Mouse (Mus musculus) neural tube, embryonic 11.5 days (tissue): ENCODE measurements at regions not wholly inside any gene's neighbourhood (a gene's known extent, or its start where the extent isn't known, plus 50 kb on each side); places are given as distances from the start of the nearest gene placed in this dataset.

ENCODE experiments used
- ATAC-seq: fragments of 200-750 bp; cut with Nextera tagmentation; 2 replicates; pipeline ENCODE4 v1.8.0; 2017; ENCODE audit warnings: moderate number of reproducible peaks, mild to moderate bottlenecking, moderate TSS enrichment, moderate library complexity; ENCODE audit not compliant: insufficient read depth, low FRiP score, low TSS enrichment
- DNase-seq: peaks from one replicate; pipeline ENCODE4 v3.0.0-alpha.2; 2015; ENCODE audit warnings: low spot score
- H3K27ac ChIP-seq: fragments of 300-500 bp; sonication (generic); 2 replicates; pipeline ENCODE4 v1.5.1; 2014; ENCODE audit warnings: low read depth, mild to moderate bottlenecking, low read length
- H3K27me3 ChIP-seq: fragments of 300-500 bp; sonication (generic); 2 replicates; pipeline ENCODE4 v1.6.1; 2014; ENCODE audit warnings: mild to moderate bottlenecking, low read length, mixed read lengths; ENCODE audit not compliant: control insufficient read depth, insufficient read depth
- H3K36me3 ChIP-seq: fragments of 300-500 bp; sonication (generic); 2 replicates; pipeline ENCODE4 v1.6.1; 2014; ENCODE audit warnings: mild to moderate bottlenecking, low read length, moderate library complexity, mixed read lengths; ENCODE audit not compliant: control insufficient read depth, insufficient read depth
- H3K4me1 ChIP-seq: fragments of 300-500 bp; sonication (generic); 2 replicates; pipeline ENCODE4 v1.6.1; 2014; ENCODE audit warnings: low read length, mixed read lengths; ENCODE audit not compliant: control insufficient read depth, insufficient read depth
- H3K4me2 ChIP-seq: fragments of 300-500 bp; sonication (generic); 2 replicates; pipeline ENCODE4 v1.6.1; 2014; ENCODE audit warnings: low read depth, mild to moderate bottlenecking, moderate library complexity
- H3K4me3 ChIP-seq: fragments of 300-500 bp; sonication (generic); 2 replicates; pipeline ENCODE4 v1.5.1; 2014; ENCODE audit warnings: low read depth, low read length
- H3K9ac ChIP-seq: fragments of 300-500 bp; sonication (generic); 2 replicates; pipeline ENCODE4 v1.6.1; 2014; ENCODE audit warnings: mild to moderate bottlenecking, low read length
- H3K9me3 ChIP-seq: fragments of 300-500 bp; sonication (generic); 2 replicates; pipeline ENCODE4 v1.6.1; 2016; ENCODE audit warnings: low read length; ENCODE audit not compliant: control insufficient read depth
- WGBS: fragments of 180-500 bp; shearing (Covaris S2); extraction: QIAGEN DNeasy Blood & Tissue Kit; methylation state at CpG from one replicate; pipeline ENCODE4 v1.1.7; 2014; 5-methylcytosine and 5-hydroxymethylcytosine counted together

GRCm38 (mm10) chr13:118849541-118849940, 179.9 kb downstream of the Fgf10 start:
- WGBS: 92% methylated on average over 5 of the region's 5 CpGs
- no peak overlapping the region for H3K4me2 ChIP-seq
- no peak overlapping the region for H3K9ac ChIP-seq
- H3K36me3 ChIP-seq: no peaks in the 10 kb centered on the region
- H3K9me3 ChIP-seq: no peaks in the 10 kb centered on the region
- ATAC-seq (no peak), DNase-seq (no peak)
- H3K27ac ChIP-seq: no peak overlapping the region
- no peaks in the 10 kb centered on the region for H3K4me1 ChIP-seq
- no peaks in the 10 kb centered on the region for H3K27me3 ChIP-seq
- H3K4me3 ChIP-seq: no peak overlapping the region

- Histone ChIP-seq H3K36me3 (no peaks in the 10 kb centered on the region), H3K9me3 (no peaks in the 10 kb centered on the region), H3K9ac (no peak overlapping the region), H3K4me2 (no peak overlapping the region), H3K27me3 (no peaks in the 10 kb centered on the region), H3K4me3 (no peak overlapping the region), H3K4me1 (no peaks in the 10 kb centered on the region), H3K27ac (no peak overlapping the region)
- 89% methylated on average over 8 of the region's 8 CpGs for WGBS
- ATAC-seq (no peak), DNase-seq (no peak)
Measured at GRCm38 (mm10) chr13:118850708-118851107, 181.1 kb downstream of the Fgf10 start.

- no peaks in the 10 kb centered on the region for H3K9me3 ChIP-seq
- DNase-seq (no peak), ATAC-seq (no peak)
- H3K36me3 ChIP-seq: no peaks in the 10 kb centered on the region
- no peak overlapping the region for H3K9ac ChIP-seq
- H3K4me2 ChIP-seq: no peak overlapping the region
- 78% methylated on average over 9 of the region's 9 CpGs for WGBS
- H3K27ac ChIP-seq: no peak overlapping the region
- H3K4me1 ChIP-seq: no peaks in the 10 kb centered on the region
- no peaks in the 10 kb centered on the region for H3K27me3 ChIP-seq
- H3K4me3 ChIP-seq: no peak overlapping the region
Measured at GRCm38 (mm10) chr13:118886339-118886810, 216.8 kb downstream of the Fgf10 start.

GRCm38 (mm10) chr13:118895079-118895478, 225.5 kb downstream of the Fgf10 start:
- Histone ChIP-seq H3K4me1 (no peaks in the 10 kb centered on the region), H3K9me3 (no peaks in the 10 kb centered on the region), H3K4me2 (no peak overlapping the region), H3K36me3 (no peaks in the 10 kb centered on the region), H3K9ac (no peak overlapping the region), H3K4me3 (no peak overlapping the region), H3K27ac (no peak overlapping the region), H3K27me3 (no peaks in the 10 kb centered on the region)
- WGBS: 90% methylated on average over 4 of the region's 4 CpGs
- DNase-seq: no peak
- no peak for ATAC-seq

- no peak overlapping the region for H3K27ac ChIP-seq
- H3K9me3 ChIP-seq: no peaks in the 10 kb centered on the region
- H3K4me2 ChIP-seq: no peak overlapping the region
- H3K4me3 ChIP-seq: no peak overlapping the region
- no peaks in the 10 kb centered on the region for H3K27me3 ChIP-seq
- DNase-seq (no peak), ATAC-seq (no peak)
- H3K4me1 ChIP-seq: no peaks in the 10 kb centered on the region
- no peaks in the 10 kb centered on the region for H3K36me3 ChIP-seq
- H3K9ac ChIP-seq: no peak overlapping the region
- 91% methylated on average over 2 of the region's 2 CpGs for WGBS
Measured at GRCm38 (mm10) chr13:118901950-118902349, 232.4 kb downstream of the Fgf10 start.

GRCm38 (mm10) chr13:118910351-118910750, 240.8 kb downstream of the Fgf10 start:
- WGBS: 85% methylated on average over 2 of the region's 2 CpGs
- Histone ChIP-seq H3K4me2 (no peak overlapping the region), H3K4me1 (no peaks in the 10 kb centered on the region), H3K9me3 (no peaks in the 10 kb centered on the region), H3K4me3 (no peak overlapping the region), H3K27ac (no peak overlapping the region), H3K9ac (no peak overlapping the region), H3K27me3 (no peaks in the 10 kb centered on the region), H3K36me3 (no peaks in the 10 kb centered on the region)
- DNase-seq: no peak
- no peak for ATAC-seq

GRCm38 (mm10) chr13:118940786-118941185, 271.2 kb downstream of the Fgf10 start:
- no peak overlapping the region for H3K4me2 ChIP-seq
- no peaks in the 10 kb centered on the region for H3K4me1 ChIP-seq
- H3K9me3 ChIP-seq: no peaks in the 10 kb centered on the region
- no peaks in the 10 kb centered on the region for H3K27me3 ChIP-seq
- 91% methylated on average over 3 of the region's 3 CpGs for WGBS
- H3K4me3 ChIP-seq: no peak overlapping the region
- DNase-seq (no peak), ATAC-seq (no peak)
- no peak overlapping the region for H3K27ac ChIP-seq
- H3K36me3 ChIP-seq: no peaks in the 10 kb centered on the region
- H3K9ac ChIP-seq: no peak overlapping the region

GRCm38 (mm10) chr13:118966120-118966676, 296.6 kb downstream of the Fgf10 start:
- no peaks in the 10 kb centered on the region for H3K27me3 ChIP-seq
- no peaks in the 10 kb centered on the region for H3K36me3 ChIP-seq
- H3K4me2 ChIP-seq: no peak overlapping the region
- no peaks in the 10 kb centered on the region for H3K4me1 ChIP-seq
- no peaks in the 10 kb centered on the region for H3K9me3 ChIP-seq
- ATAC-seq: no peak
- no peak overlapping the region for H3K27ac ChIP-seq
- H3K4me3 ChIP-seq: no peak overlapping the region
- WGBS: 83% methylated on average over 3 of the region's 3 CpGs
- DNase-seq: no peak
- no peak overlapping the region for H3K9ac ChIP-seq

GRCm38 (mm10) chr13:118967707-118968106, 298.1 kb downstream of the Fgf10 start:
- no peak for DNase-seq
- WGBS: 86% methylated on average over 4 of the region's 4 CpGs
- no peak overlapping the region for H3K9ac ChIP-seq
- H3K4me3 ChIP-seq: no peak overlapping the region
- no peak for ATAC-seq
- no peaks in the 10 kb centered on the region for H3K4me1 ChIP-seq
- H3K36me3 ChIP-seq: no peaks in the 10 kb centered on the region
- H3K4me2 ChIP-seq: no peak overlapping the region
- H3K9me3 ChIP-seq: no peaks in the 10 kb centered on the region
- no peak overlapping the region for H3K27ac ChIP-seq
- no peaks in the 10 kb centered on the region for H3K27me3 ChIP-seq
